Mouse (Mus musculus) spleen, adult 2 months (tissue): ENCODE data around the gene Lpcat3.

ENCODE experiments used
- CTCF ChIP-seq: fragments of 200-500 bp; IDR thresholded peaks from 2 replicates; pipeline ENCODE4 v1.5.1; 2011; ENCODE audit warnings: mild to moderate bottlenecking, inconsistent platforms; ENCODE audit not compliant: insufficient read depth, insufficient read length, insufficient replicate concordance; ENCODE audit errors: extremely low read depth
- POLR2A ChIP-seq: fragments of 200-500 bp; IDR thresholded peaks from 2 replicates; pipeline ENCODE4 v1.6.1; 2011; ENCODE audit warnings: low read depth, low read length, inconsistent platforms

- TF ChIP-seq POLR2A (no peak), CTCF (no peak)
Measured at GRCm38 (mm10) chr6:124723541-124723940, 60.7 kb downstream of the Lpcat3 start.
